ENCODE assay signal across 26 mouse cellular contexts in genomic region chr14:87419740-87420139, GRCm38 (mm10). TPM values are rescaled to one million over a fixed set of nuclear protein-coding genes. Genes with fewer than 3 reads are reported as not detected.
DNase-seq lines count a peak whose midpoint lies in the region; ATAC-seq and TF ChIP-seq lines count a peak whose summit lies in the region.
"Had no signal": no experiment of that assay in that cellular context is flagged by ENCODE, and none has a peak within 500 bp of the region (broad histone marks: within the 10 kb centered on the region; RNA-seq: fewer than 3 reads in every experiment).

No protein-coding gene starts in this region.

- H3K27ac ChIP-seq in lung, embryonic 14.5 days (ENCODE audit: low read depth) = no peak overlapping the region
- H3K27ac ChIP-seq in liver, embryonic 14.5 days = no peak overlapping the region
- H3K27ac ChIP-seq: embryonic facial prominence, embryonic 10.5 days; forebrain, embryonic 15.5 days; hindbrain, postnatal 0 days; limb, embryonic 12.5 days; lung, embryonic 15.5 days; midbrain, embryonic 13.5 days had no signal

- 0 out of 2 replicates have a peak, but pooled peaks cover 2% of the 10 kb centered on the region for H3K4me1 ChIP-seq in lung, embryonic 14.5 days (ENCODE audit: insufficient read depth)
- peaks cover 5% of the 10 kb centered on the region for H3K4me1 ChIP-seq in lung, adult 2 months (ENCODE audit: control insufficient read depth, insufficient read depth, low read length)
- H3K4me1 ChIP-seq in liver, embryonic 14.5 days (replicated peaks; ENCODE audit: control insufficient read depth in 2 of 2, insufficient read depth in 2 of 2, low read length in 1 of 2) = peaks cover 12 to 18% of the 10 kb centered on the region in 2 experiments

- intact Hi-C loops in heart, postnatal 25 days (cut with DNase I) = loop anchor here (5.0 to 10.0 kb wide), 2 partner anchors 33 to 275 kb away; partner anchors contain the start of gene Diaph3

- WGBS in lung, embryonic 14.5 days = 76% methylated on average over 2 of the region's 2 CpGs
- WGBS in lung, adult 2 months = 59% methylated on average over 2 of the region's 2 CpGs
- WGBS in liver, embryonic 14.5 days (ENCODE audit: insufficient replicate concordance) = 50% methylated on average over 2 of the region's 2 CpGs

- no peaks in the 10 kb centered on the region for H3K36me3 ChIP-seq in lung, embryonic 14.5 days (ENCODE audit: insufficient read depth)
- no peaks in the 10 kb centered on the region for H3K36me3 ChIP-seq in liver, embryonic 14.5 days (replicated peaks; ENCODE audit: control insufficient read depth, insufficient read depth, low read depth)
- no peaks in the 10 kb centered on the region for H3K36me3 ChIP-seq in myocyte (ENCODE audit: control insufficient read depth, insufficient read depth)
- H3K36me3 ChIP-seq: embryonic facial prominence, embryonic 10.5 days; forebrain, embryonic 15.5 days; heart, embryonic 12.5 days; limb, embryonic 12.5 days; midbrain, embryonic 13.5 days had no signal

- no peak for TF ChIP-seq EP300 in liver, embryonic 14.5 days (IDR thresholded peaks at IDR 0.05; ENCODE audit: low read depth)

- peak overlapping the region; percentile 21 for H3K4me2 ChIP-seq in lung, embryonic 14.5 days
- H3K4me2 ChIP-seq in liver, embryonic 14.5 days (ENCODE audit: low read depth) = peak overlapping the region; percentile 36
- peak overlapping the region; percentile 65 for H3K4me2 ChIP-seq in myocyte (ENCODE audit: low read depth)
- H3K4me2 ChIP-seq: forebrain, embryonic 15.5 days; heart, embryonic 12.5 days; limb, embryonic 12.5 days; lung, embryonic 15.5 days; midbrain, embryonic 13.5 days had no signal

- H3ac ChIP-seq in myocyte (ENCODE audit: control insufficient read depth, insufficient read length) = no peak overlapping the region

- no peak for TF ChIP-seq CTCF in lung, embryonic 14.5 days (IDR thresholded peaks at IDR 0.05; ENCODE audit: low read depth)
- no peak for TF ChIP-seq CTCF in lung, adult 2 months (IDR thresholded peaks at IDR 0.05; ENCODE audit: insufficient read depth, low read length)
- no peak for TF ChIP-seq CTCF in liver, embryonic 14.5 days (IDR thresholded peaks at IDR 0.05; ENCODE audit: low read depth)

- H3K4me3 ChIP-seq in lung, embryonic 14.5 days (ENCODE audit: low read depth, low read length) = no peak overlapping the region
- H3K4me3 ChIP-seq in lung, adult 2 months (replicated peaks; ENCODE audit: extremely low read depth, low read depth, low read length) = no peak overlapping the region
- H3K4me3 ChIP-seq in liver, embryonic 14.5 days (ENCODE audit: insufficient read depth in 1 of 2, low read depth in 2 of 2, low read length in 2 of 2) = no peak overlapping the region
- no peak overlapping the region for H3K4me3 ChIP-seq in myocyte
- H3K4me3 ChIP-seq: embryonic facial prominence, embryonic 10.5 days; forebrain, embryonic 15.5 days; heart, embryonic 12.5 days; limb, embryonic 12.5 days; lung, embryonic 15.5 days; midbrain, embryonic 13.5 days had no signal

- H3K27me3 ChIP-seq in lung, embryonic 14.5 days (ENCODE audit: insufficient read depth, low read length) = no peaks in the 10 kb centered on the region
- H3K27me3 ChIP-seq in liver, embryonic 14.5 days (ENCODE audit: control insufficient read depth, insufficient read depth, low read length) = no peaks in the 10 kb centered on the region
- H3K27me3 ChIP-seq in myocyte (ENCODE audit: control insufficient read depth, insufficient read depth, insufficient read length) = no peaks in the 10 kb centered on the region
- H3K27me3 ChIP-seq: forebrain, embryonic 15.5 days; heart, embryonic 12.5 days; limb, embryonic 12.5 days; lung, embryonic 15.5 days; midbrain, embryonic 13.5 days had no signal

- DNase-seq in lung, embryonic 14.5 days = no peak
- no peak for DNase-seq in lung, adult 2 months
- DNase-seq in liver, embryonic 14.5 days (ENCODE audit: low read depth in 3 of 3, low spot score in 3 of 3) = peak in 2 of 3 experiments; percentile 4 to 20
- DNase-seq in left cerebral cortex, adult 18-20 months (ENCODE audit: low spot score in 2 of 2) = no peak
- no peak for DNase-seq in heart, postnatal 25 days (ENCODE audit: low spot score)
- DNase-seq: adrenal gland, postnatal 25 days; cerebellum, adult 9-10 months; gastrocnemius, postnatal 14 days; heart, adult 18-20 months; heart, postnatal 10 days; kidney, postnatal 25 days; layer of hippocampus, postnatal 36 days; lung, postnatal 4 days; right cerebral cortex, postnatal 14 days; spleen, adult 18-20 months had no signal

- no peak overlapping the region for H3K9ac ChIP-seq in lung, embryonic 14.5 days
- H3K9ac ChIP-seq in liver, embryonic 14.5 days (replicated peaks) = no peak overlapping the region; the same call in 1 of the 2 replicates
- H3K9ac ChIP-seq: forebrain, embryonic 15.5 days; heart, embryonic 12.5 days; limb, embryonic 12.5 days; lung, embryonic 15.5 days; midbrain, embryonic 13.5 days had no signal

- TF ChIP-seq POLR2A in lung, adult 2 months (IDR thresholded peaks at IDR 0.05; ENCODE audit: borderline replicate concordance, extremely low read depth, low read depth, low read length) = no peak
- TF ChIP-seq POLR2A in myocyte (IDR thresholded peaks at IDR 0.05; ENCODE audit: insufficient read length, low read depth) = no peak

- peaks cover 71% of the 10 kb centered on the region for H3K79me2 ChIP-seq in myocyte (ENCODE audit: control insufficient read depth, insufficient read depth)

- no peak for ATAC-seq in lung, embryonic 14.5 days (ENCODE audit: insufficient read depth)
- ATAC-seq in erythroblast, adult 5-6 weeks (replicated peaks; ENCODE audit: low FRiP score, poor library complexity, severe bottlenecking) = peak; percentile 57
- ATAC-seq in liver, embryonic 14.5 days (ENCODE audit: insufficient read depth) = no peak
- ATAC-seq in CD4-positive, CD25-positive, alpha-beta regulatory T cell, adult 4 months = no peak
- ATAC-seq: forebrain, embryonic 15.5 days; hindbrain, postnatal 0 days; intestine, embryonic 16.5 days; midbrain, embryonic 13.5 days had no signal

- H3K9me3 ChIP-seq in lung, embryonic 14.5 days (ENCODE audit: low read depth, low read length) = no peaks in the 10 kb centered on the region
- no peaks in the 10 kb centered on the region for H3K9me3 ChIP-seq in liver, embryonic 14.5 days (ENCODE audit: control insufficient read depth, low read length)
- H3K9me3 ChIP-seq: embryonic facial prominence, embryonic 10.5 days; forebrain, embryonic 15.5 days; heart, embryonic 12.5 days; limb, embryonic 12.5 days; lung, embryonic 15.5 days; midbrain, embryonic 13.5 days had no signal

TF ChIP-seq in myocyte, 11 proteins besides CTCF, POLR2A, EP300 and RAD21:
- TF ChIP-seq E2F4 (IDR thresholded peaks at IDR 0.05; ENCODE audit: insufficient read depth) (no peak), MYOD1 (IDR thresholded peaks at IDR 0.05; ENCODE audit: control insufficient read depth in 1 of 3, insufficient read length in 2 of 3, low read depth in 2 of 3) (no peak), TCF3 (IDR thresholded peaks at IDR 0.05; ENCODE audit: insufficient read length, low read depth) (no peak)

RNA-seq across cellular contexts. Expression of gene Tdrd3, which starts 3.3 kb away (rescaled TPM):
- 34.2 and 36.7 TPM in 2 replicates for polyA plus RNA-seq in lung, embryonic 14.5 days (2014; fragmentation: Nextera tagmentation; extraction: Ambion mirVana)
- polyA plus RNA-seq in lung, adult 2 months (2012; rRNA removed) = 2.8 and 4.8 TPM in 2 replicates
- total RNA-seq in erythroblast, adult 5-6 weeks (2015; ENCODE audit: low replicate concordance) = 13.8 and 32.1 TPM in 2 replicates
- total RNA-seq in erythroblast, adult 5-6 weeks (2017; ENCODE audit: low replicate concordance) = 11.7 and 18.3 TPM in 2 replicates
- polyA plus RNA-seq in liver, embryonic 14.5 days (2012; rRNA removed) = 2.9 and 5.1 TPM in 2 replicates
- 6.9 and 7.9 TPM in 2 replicates for polyA plus RNA-seq in liver, embryonic 14.5 days (2014; fragmentation: Nextera tagmentation; extraction: Ambion mirVana)
- polyA plus RNA-seq in myocyte (2012; fragmentation: generic; extraction: Trizol) = 5.1 TPM
- 10 to 100 TPM; 27.7 to 30.9 TPM for total RNA-seq in left cerebral cortex, adult 18-20 months (2021)
- polyA plus RNA-seq in CD4-positive, CD25-positive, alpha-beta regulatory T cell, adult 4 months (2017; shearing (Covaris generic)) = 10 to 100 TPM; 26.1 to 32.5 TPM
- total RNA-seq in heart, postnatal 25 days (2021) = 10 to 100 TPM; 24.9 to 25.3 TPM

Comparison
In these comparisons a context has a peak if more than half of its experiments do, and no peak if none do; other contexts are left out.
1. DNase-seq: peak in liver, embryonic 14.5 days (2 of 3); none in lung, embryonic 14.5 days (single experiment), lung, adult 2 months (single experiment), left cerebral cortex, adult 18-20 months (0 of 2) and heart, postnatal 25 days (single experiment).
2. Peak in every context shown above with its lines, with median percentiles within 50 percentile points of each other: H3K4me2 ChIP-seq.